Mouse (Mus musculus) liver, adult 2 months (tissue): ENCODE data around the gene Arf6. TPM values are rescaled to one million over a fixed set of nuclear protein-coding genes. Genes with fewer than 3 reads are reported as not detected.

ENCODE experiments used
- DNase-seq: peaks from one replicate; pipeline ENCODE4 v3.0.0-alpha.2; 2011; ENCODE audit warnings: low read depth, low spot score; ENCODE audit errors: extremely low read depth
- H3K27ac ChIP-seq: fragments of 200-500 bp; replicated peaks from 2 replicates; pipeline ENCODE4 v1.5.1; 2012; ENCODE audit warnings: low read depth, mild to moderate bottlenecking, control low read depth, inconsistent platforms, low read length; ENCODE audit not compliant: insufficient read depth
- H3K27me3 ChIP-seq: fragments of 200-500 bp; 2 replicates; pipeline ENCODE4 v1.6.1; 2012; ENCODE audit warnings: mild to moderate bottlenecking, moderate library complexity, low read length, inconsistent platforms; ENCODE audit not compliant: control insufficient read depth, insufficient read depth
- H3K36me3 ChIP-seq: fragments of 200-500 bp; 2 replicates; pipeline ENCODE4 v1.6.1; 2012; ENCODE audit warnings: low read length, inconsistent platforms; ENCODE audit not compliant: control insufficient read depth, insufficient read depth
- H3K4me1 ChIP-seq: fragments of 200-500 bp; 2 replicates; pipeline ENCODE4 v1.6.1; 2011; ENCODE audit warnings: low read length; ENCODE audit not compliant: control insufficient read depth, insufficient read depth
- H3K4me3 ChIP-seq: fragments of 200-500 bp; 2 replicates; pipeline ENCODE4 v1.5.1; 2011; ENCODE audit warnings: low read depth, mild to moderate bottlenecking, control low read depth, low read length, moderate library complexity; ENCODE audit not compliant: insufficient read depth
- H3K79me2 ChIP-seq: fragments of 200-500 bp; 2 replicates; pipeline ENCODE4 v1.6.1; 2012; ENCODE audit warnings: inconsistent platforms, mild to moderate bottlenecking, low read length, moderate library complexity; ENCODE audit not compliant: control insufficient read depth, insufficient read depth
- H3K9ac ChIP-seq: fragments of 200-500 bp; 2 replicates; pipeline ENCODE4 v1.6.1; 2012; ENCODE audit warnings: low read depth, mild to moderate bottlenecking, control low read depth, inconsistent platforms, low read length
- CTCF ChIP-seq: fragments of 200-500 bp; IDR thresholded peaks from 2 replicates; pipeline ENCODE4 v1.5.1; 2011; ENCODE audit warnings: low read depth, low read length, control low read depth
- POLR2A ChIP-seq: fragments of 200-500 bp; IDR thresholded peaks from 2 replicates; pipeline ENCODE4 v1.6.1; 2011; ENCODE audit warnings: low read length, control low read depth; ENCODE audit not compliant: insufficient read depth; ENCODE audit errors: extremely low read depth
- WGBS: fragments of 180-500 bp; shearing (Covaris S2); methylation state at CpG from one replicate; pipeline ENCODE4 v1.1.7; 2018; 5-methylcytosine and 5-hydroxymethylcytosine counted together
- polyA plus RNA-seq: library from polyadenylated mRNA; depleted of rRNA; stranded (reverse); fragments of >200 nt; gene quantifications from 2 replicates; pipeline ENCODE4 v1.2.3, GENCODE M21; 2012
- total RNA-seq: library from RNA; depleted of rRNA; stranded (reverse); fragments of >200 nt; gene quantifications from 2 replicates; pipeline ENCODE4 v1.2.3, GENCODE M21; 2014

Gene Arf6
- total and polyA plus RNA-seq, 2 experiments: 40.7 to 62.7 TPM

DNA sequence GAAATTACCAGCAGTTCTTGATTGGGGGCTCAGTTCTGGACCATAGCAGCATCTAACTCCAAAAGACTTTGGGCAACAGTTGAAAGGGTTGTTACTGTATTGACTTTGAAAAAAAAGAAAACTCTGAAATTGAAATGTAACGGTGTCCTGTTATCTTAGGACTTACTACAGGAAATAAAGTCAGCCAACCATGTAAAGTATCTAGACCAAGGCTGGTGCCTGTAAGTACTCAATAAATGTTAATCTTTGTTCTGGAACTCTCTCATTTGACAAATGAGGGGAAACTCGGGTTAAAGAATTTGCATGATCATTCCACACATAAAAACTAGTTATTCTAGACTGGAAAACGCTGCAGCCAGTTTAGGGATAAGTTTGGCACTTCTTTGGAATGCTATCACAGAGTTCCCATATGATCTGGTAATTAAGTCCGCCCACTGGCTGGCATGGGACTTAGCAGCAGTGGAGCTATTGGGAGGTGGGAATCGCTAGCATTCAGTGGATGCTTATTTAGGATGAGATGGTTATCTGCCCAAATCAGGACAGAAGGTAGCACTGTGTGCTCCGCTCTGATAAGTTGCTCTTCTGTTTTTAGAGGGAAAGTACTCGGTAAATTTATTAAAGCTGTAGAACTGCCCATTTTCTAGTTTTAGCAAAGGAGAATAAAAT, 17.5 kb downstream of the Arf6 start:
- no peak for DNase-seq
- 80% methylated on average over 7 of the region's 7 CpGs for WGBS
- Histone ChIP-seq H3K79me2 (no peaks in the 10 kb centered on the region), H3K27me3 (no peaks in the 10 kb centered on the region), H3K27ac (no peak overlapping the region), H3K4me1 (peaks cover 7% of the 10 kb centered on the region), H3K36me3 (no peaks in the 10 kb centered on the region), H3K9ac (no peak overlapping the region), H3K4me3 (no peak overlapping the region)
- TF ChIP-seq POLR2A (no peak), CTCF (no peak)

DNA sequence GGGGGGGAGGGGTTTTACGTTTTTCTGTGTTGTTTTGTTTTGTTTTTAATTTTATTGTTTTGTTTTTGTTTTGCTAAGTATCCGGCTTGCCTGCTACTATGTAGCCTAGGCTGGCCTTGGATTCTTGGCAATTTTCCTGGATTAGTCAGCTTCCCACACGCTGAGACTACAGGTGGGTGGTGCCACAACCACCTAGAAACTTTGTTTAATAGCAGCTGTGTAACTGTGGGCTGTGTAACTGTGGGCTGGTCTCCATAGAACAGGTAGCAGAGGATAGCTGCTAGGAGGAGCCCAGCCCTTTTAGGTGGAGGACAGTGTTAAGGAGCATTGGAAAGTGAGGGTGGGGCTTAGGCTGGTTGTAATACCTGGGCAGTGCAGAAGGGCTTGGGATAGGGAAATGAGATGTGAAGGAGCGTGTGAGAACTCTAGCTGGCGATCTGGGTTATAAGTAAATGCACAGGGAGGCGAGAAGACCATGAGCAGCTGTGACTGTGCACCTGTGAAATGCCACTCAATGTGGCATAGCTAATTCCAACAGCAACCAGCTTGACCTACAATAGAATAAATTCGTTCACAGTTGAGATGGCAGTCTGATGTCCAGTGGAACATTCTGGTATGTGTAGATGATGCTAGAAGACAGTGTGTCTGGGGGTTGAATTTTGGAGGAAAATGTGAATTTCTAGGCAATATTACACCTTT, 18.2 kb downstream of the Arf6 start:
- no peak overlapping the region for H3K4me3 ChIP-seq
- H3K9ac ChIP-seq: no peak overlapping the region
- no peaks in the 10 kb centered on the region for H3K27me3 ChIP-seq
- H3K79me2 ChIP-seq: no peaks in the 10 kb centered on the region
- 0 out of 2 replicates have a peak, but pooled peaks cover 2% of the 10 kb centered on the region for H3K4me1 ChIP-seq
- TF ChIP-seq POLR2A (no peak), CTCF (no peak)
- WGBS: 70% methylated on average over 7 of the region's 7 CpGs
- no peak overlapping the region for H3K27ac ChIP-seq
- DNase-seq: no peak
- H3K36me3 ChIP-seq: no peaks in the 10 kb centered on the region

DNA sequence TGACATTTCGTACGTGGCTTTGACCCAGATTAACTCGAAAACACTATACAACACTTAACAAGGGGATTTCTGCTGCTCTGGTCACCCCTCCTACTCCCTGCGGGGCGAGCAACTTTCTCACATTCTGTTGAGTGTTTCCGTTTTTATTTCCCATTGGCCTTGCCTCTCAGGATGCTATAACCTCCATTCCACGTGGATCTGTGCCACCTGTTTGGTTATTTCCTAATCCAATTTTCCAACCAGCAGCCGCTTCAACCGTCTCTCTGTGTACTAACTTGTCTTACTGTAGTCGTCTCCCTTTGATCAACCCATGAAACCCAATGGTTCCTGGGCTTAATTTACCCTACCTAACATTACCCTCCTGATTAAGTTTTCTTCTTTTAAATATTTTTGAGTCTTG, 21.1 kb downstream of the Arf6 start:
- TF ChIP-seq CTCF: no peak
- TF ChIP-seq POLR2A: no peak
- H3K36me3 ChIP-seq: no peaks in the 10 kb centered on the region
- H3K79me2 ChIP-seq: no peaks in the 10 kb centered on the region
- 0 out of 2 replicates have a peak, but pooled peaks cover 2% of the 10 kb centered on the region for H3K4me1 ChIP-seq
- DNase-seq: peak; percentile 68
- H3K27ac ChIP-seq: no peak overlapping the region
- H3K9ac ChIP-seq: no peak overlapping the region
- H3K4me3 ChIP-seq: no peak overlapping the region
- 48% methylated on average over 10 of the region's 10 CpGs for WGBS
- H3K27me3 ChIP-seq: no peaks in the 10 kb centered on the region

- no peaks in the 10 kb centered on the region for H3K79me2 ChIP-seq
- no peak overlapping the region for H3K27ac ChIP-seq
- H3K4me1 ChIP-seq: 0 out of 2 replicates have a peak, but pooled peaks cover 2% of the 10 kb centered on the region
- no peak overlapping the region for H3K4me3 ChIP-seq
- H3K36me3 ChIP-seq: no peaks in the 10 kb centered on the region
- TF ChIP-seq CTCF (no peak), POLR2A (no peak)
- WGBS: 91% methylated on average over 6 of the region's 6 CpGs
- no peak overlapping the region for H3K9ac ChIP-seq
- H3K27me3 ChIP-seq: no peaks in the 10 kb centered on the region
- DNase-seq: no peak
Observed at GRCm38 (mm10) chr12:69394456-69394855, 22.5 kb downstream of the Arf6 start.

DNA sequence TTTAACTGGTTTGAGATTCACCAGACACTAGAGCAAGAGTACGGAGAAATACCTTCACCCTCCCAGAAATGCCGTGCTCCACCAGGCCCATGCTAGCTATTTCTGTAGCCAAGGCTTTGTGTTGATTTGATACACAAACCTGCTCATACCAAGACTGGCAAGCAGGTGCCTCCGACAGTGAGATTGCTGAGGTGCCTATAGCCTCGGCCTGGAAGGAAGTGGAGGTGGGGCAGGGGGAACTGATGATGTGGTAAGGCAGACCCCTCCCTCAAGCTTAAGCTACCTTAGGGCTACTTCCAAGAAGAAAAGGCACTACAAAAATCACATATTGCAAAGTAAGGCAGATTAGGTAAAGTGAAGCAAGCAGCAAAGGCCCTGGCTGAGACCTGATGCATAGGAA, 28.4 kb downstream of the Arf6 start:
- H3K27me3 ChIP-seq: no peaks in the 10 kb centered on the region
- 86% methylated on average over 4 of the region's 4 CpGs for WGBS
- no peak for DNase-seq
- no peak overlapping the region for H3K9ac ChIP-seq
- TF ChIP-seq POLR2A: no peak
- TF ChIP-seq CTCF: no peak
- H3K79me2 ChIP-seq: no peaks in the 10 kb centered on the region
- H3K27ac ChIP-seq: no peak overlapping the region
- no peak overlapping the region for H3K4me3 ChIP-seq
- H3K36me3 ChIP-seq: no peaks in the 10 kb centered on the region
- no peaks in the 10 kb centered on the region for H3K4me1 ChIP-seq

DNA sequence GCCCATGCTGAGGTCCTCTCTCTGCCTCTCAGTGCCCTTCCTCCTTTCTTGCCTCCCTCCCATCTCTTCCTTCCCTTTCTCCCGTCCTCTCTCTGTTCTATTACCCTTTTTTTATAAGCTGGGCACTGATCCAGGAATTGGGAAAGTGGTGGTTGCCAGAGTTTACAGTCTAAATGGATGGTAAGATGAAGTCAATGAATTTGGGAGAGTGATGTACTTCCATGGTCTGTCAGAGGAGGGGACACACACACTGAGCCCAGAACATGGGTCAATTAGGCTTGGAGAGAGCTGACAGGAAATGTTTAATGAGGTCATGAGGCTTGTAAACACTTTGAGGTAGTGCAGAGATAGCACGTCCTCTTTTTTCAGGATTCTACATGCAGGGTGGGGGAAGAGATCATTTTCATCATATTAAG, 28.9 kb downstream of the Arf6 start:
- no peak overlapping the region for H3K27ac ChIP-seq
- H3K27me3 ChIP-seq: no peaks in the 10 kb centered on the region
- no peak overlapping the region for H3K9ac ChIP-seq
- H3K4me1 ChIP-seq: no peaks in the 10 kb centered on the region
- H3K4me3 ChIP-seq: no peak overlapping the region
- DNase-seq: peak; percentile 53
- H3K79me2 ChIP-seq: no peaks in the 10 kb centered on the region
- TF ChIP-seq CTCF (no peak), POLR2A (no peak)
- H3K36me3 ChIP-seq: no peaks in the 10 kb centered on the region
- 28% methylated on average over 2 of the region's 2 CpGs for WGBS
